Mouse (Mus musculus) effector memory CD4-positive, alpha-beta T cell, adult 5 months (primary cell): ENCODE measurements around the gene Lin7b. TPM values are rescaled to one million over a fixed set of nuclear protein-coding genes. Genes with fewer than 3 reads are reported as not detected.

Source experiments
- polyA plus RNA-seq: library from polyadenylated mRNA; unstranded; fragments of 100-300 nt; shearing (Covaris generic); gene quantifications from one replicate; pipeline ENCODE4 v1.2.1, GENCODE M21; 2017

The Lin7b gene
- polyA plus RNA-seq = not detected

GRCm38 (mm10) chr7:45370475-45371311 lies at the start of gene Lin7b:
Gene Lin7b, minus strand, starts transcription at chr7:45370583.

GRCm38 (mm10) chr7:45413113-45413863 lies 42.9 kb upstream of the Lin7b start, which contains the start of gene Ntf5:
Gene Ntf5, plus strand, starts transcription at chr7:45413695.

GRCm38 (mm10) chr7:45405091-45406075 lies 35.0 kb upstream of the Lin7b start, which contains the start of gene Kcna7:
Gene Kcna7, plus strand, starts transcription at chr7:45405653.

GRCm38 (mm10) chr7:45395578-45396336 lies 25.4 kb upstream of the Lin7b start, which contains the start of gene Snrnp70:
Gene Snrnp70, minus strand, starts transcription at chr7:45395742.

GRCm38 (mm10) chr7:45366652-45367019 lies 3.7 kb downstream of the Lin7b start, which contains the start of gene Ppfia3:
Gene Ppfia3, minus strand, starts transcription at chr7:45367019.

DNA sequence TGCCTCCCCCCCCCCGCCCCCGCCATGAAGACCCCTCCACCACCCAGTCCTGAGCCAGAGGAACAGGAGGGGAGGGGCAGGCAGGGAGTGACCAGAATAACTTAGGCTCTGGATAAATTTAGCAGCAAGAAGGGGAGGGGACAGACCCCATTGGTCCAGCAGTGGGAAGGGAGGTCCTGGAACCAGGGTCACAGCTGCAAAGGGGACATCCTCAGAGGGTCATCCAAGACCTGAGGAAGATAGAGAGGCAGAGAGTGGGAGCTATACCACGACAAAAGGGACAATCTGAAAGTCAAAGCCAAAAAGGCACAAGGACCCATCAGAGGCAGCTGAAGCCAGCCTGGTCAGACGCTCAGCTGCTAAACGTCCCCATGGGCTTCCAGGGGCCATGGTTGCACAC lies 35.3 kb downstream of the Lin7b start, which contains the start of gene Hrc:
TSS of gene Hrc (plus strand) at position 235 of the 400 bp plus-strand sequence.

DNA sequence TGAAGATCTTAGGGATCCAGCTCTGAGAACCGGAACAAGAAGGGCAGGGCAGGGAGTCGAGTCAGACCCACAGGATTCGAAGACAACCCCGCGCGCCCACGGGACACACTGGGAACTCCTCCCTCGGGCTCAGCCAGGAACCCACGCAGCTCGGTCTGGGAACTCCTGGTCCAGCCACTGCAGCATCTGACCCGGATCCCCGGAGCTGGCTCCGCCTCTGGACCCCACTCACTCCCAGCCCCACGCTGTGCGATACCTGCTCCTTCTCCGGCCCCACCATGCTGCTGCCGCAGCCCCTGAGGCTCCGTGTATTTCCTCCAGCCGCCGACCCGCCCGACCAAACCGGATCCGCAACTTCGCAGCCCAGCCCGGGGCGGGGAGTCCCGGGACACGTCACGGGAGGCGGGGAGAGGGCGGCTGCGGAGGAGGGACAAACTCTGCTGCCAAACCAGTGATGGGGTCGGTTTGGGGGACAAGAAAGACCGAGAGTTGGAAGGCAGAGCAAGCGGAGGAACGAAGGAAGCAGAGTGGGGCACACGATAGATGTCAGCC lies 36.9 kb downstream of the Lin7b start, which contains the start of gene Trpm4:
TSS of gene Trpm4 (minus strand) at position 350 of the 552 bp plus-strand sequence.

Other genes starting within 250 kb of the Lin7b start
- 1,926 TPM for gene Rps11, start 246.1 kb downstream of the Lin7b start, polyA plus RNA-seq
- 3,339 TPM for gene Rpl13a, start 241.8 kb downstream of the Lin7b start, polyA plus RNA-seq
- gene Gm45713, start 234.4 kb downstream of the Lin7b start, polyA plus RNA-seq = not detected
- 136 TPM for gene Flt3l, start 234.2 kb downstream of the Lin7b start, polyA plus RNA-seq
- gene Pih1d1, start 216.3 kb downstream of the Lin7b start, polyA plus RNA-seq = 26.1 TPM
- 34.3 TPM for gene Aldh16a1, start 216.0 kb downstream of the Lin7b start, polyA plus RNA-seq
- gene Slc17a7, start 206.6 kb downstream of the Lin7b start, polyA plus RNA-seq = not detected
- gene Gfy, start 191.0 kb downstream of the Lin7b start, polyA plus RNA-seq = not detected
- not detected for gene Pth2, start 189.6 kb downstream of the Lin7b start, polyA plus RNA-seq
- gene Ccdc155, start 165.7 kb downstream of the Lin7b start, polyA plus RNA-seq = not detected
- gene Dkkl1, start 158.4 kb downstream of the Lin7b start, polyA plus RNA-seq = 32.1 TPM
- 1.2 TPM for gene Tead2, start 154.8 kb downstream of the Lin7b start, polyA plus RNA-seq
- gene Cd37, start 131.5 kb downstream of the Lin7b start, polyA plus RNA-seq = 391 TPM
- not detected for gene Slc6a16, start 129.5 kb downstream of the Lin7b start, polyA plus RNA-seq
- gene Slc6a21, start 93.1 kb downstream of the Lin7b start, polyA plus RNA-seq = not detected
- 5.3 TPM for gene Trpm4, start 36.8 kb downstream of the Lin7b start, polyA plus RNA-seq
- not detected for gene Hrc, start 35.3 kb downstream of the Lin7b start, polyA plus RNA-seq
- gene Ppfia3, start 3.6 kb downstream of the Lin7b start, polyA plus RNA-seq = 0.30 TPM
- 207 TPM for gene Snrnp70, start 25.2 kb upstream of the Lin7b start, polyA plus RNA-seq
- gene Kcna7, start 35.1 kb upstream of the Lin7b start, polyA plus RNA-seq = not detected
- gene Ntf5, start 43.1 kb upstream of the Lin7b start, polyA plus RNA-seq = 0.19 TPM
- not detected for gene Lhb, start 50.2 kb upstream of the Lin7b start, polyA plus RNA-seq
- gene Gys1, start 64.3 kb upstream of the Lin7b start, polyA plus RNA-seq = 5.5 TPM
- 32.9 TPM for gene Ruvbl2, start 67.5 kb upstream of the Lin7b start, polyA plus RNA-seq
- 2,431 TPM for gene Ftl1, start 89.3 kb upstream of the Lin7b start, polyA plus RNA-seq
- gene Bax, start 96.3 kb upstream of the Lin7b start, polyA plus RNA-seq = 199 TPM
- 2.3 TPM for gene Tulp2, start 111.3 kb upstream of the Lin7b start, polyA plus RNA-seq
- gene Gm45808, start 116.2 kb upstream of the Lin7b start, polyA plus RNA-seq = not detected
- 0.60 TPM for gene Dhdh, start 118.2 kb upstream of the Lin7b start, polyA plus RNA-seq
- gene Nucb1, start 139.8 kb upstream of the Lin7b start, polyA plus RNA-seq = 208 TPM
- 868 TPM for gene Ppp1r15a, start 155.7 kb upstream of the Lin7b start, polyA plus RNA-seq
- 0.39 TPM for gene Plekha4, start 155.7 kb upstream of the Lin7b start, polyA plus RNA-seq
- 0.64 TPM for gene Hsd17b14, start 184.3 kb upstream of the Lin7b start, polyA plus RNA-seq
- gene Bcat2, start 199.6 kb upstream of the Lin7b start, polyA plus RNA-seq = 38.4 TPM
- not detected for gene Fgf21, start 244.9 kb upstream of the Lin7b start, polyA plus RNA-seq
- gene Fut1, start 246.7 kb upstream of the Lin7b start, polyA plus RNA-seq = 0.21 TPM